Mouse (Mus musculus): ENCODE results near the gene Stk4. TPM values are rescaled to one million over a fixed set of nuclear protein-coding genes. Genes with fewer than 3 reads are reported as not detected.

Stk4 gene
- total RNA-seq, 2 experiments from 2014 or later = 6.1 to 9.8 TPM

DNA sequence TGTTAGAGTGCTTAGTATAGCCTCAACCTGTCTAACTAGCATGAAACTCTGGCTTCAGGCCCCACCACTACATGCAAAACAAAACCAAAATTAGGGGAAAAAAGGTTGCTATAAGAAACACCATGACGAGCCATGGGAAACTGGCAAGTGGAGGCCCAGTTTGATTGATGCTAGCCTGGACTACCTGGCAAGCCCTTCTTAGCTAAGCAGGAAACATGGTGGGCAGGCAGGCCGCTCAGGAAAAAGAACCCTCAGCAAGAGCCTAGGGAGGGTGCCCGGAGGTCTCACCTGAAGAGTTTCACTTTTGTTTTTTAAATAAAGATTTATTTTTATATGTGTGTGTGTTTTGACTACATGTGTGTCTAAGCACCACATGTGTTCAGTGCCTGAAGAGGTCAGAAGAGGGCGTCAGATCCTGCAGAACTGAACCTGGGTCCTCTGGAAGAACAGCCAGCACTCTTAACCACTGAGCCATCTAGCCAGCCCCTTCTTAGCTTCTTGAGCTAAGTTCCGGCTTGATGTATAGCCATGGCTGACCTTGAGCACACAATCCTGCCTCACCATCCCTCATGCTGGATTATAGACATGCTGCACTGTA lies 53.1 kb downstream of the Stk4 start:
- no peak for DNase-seq
- intact Hi-C loops (cut with DNase I) = no loop called here

DNA sequence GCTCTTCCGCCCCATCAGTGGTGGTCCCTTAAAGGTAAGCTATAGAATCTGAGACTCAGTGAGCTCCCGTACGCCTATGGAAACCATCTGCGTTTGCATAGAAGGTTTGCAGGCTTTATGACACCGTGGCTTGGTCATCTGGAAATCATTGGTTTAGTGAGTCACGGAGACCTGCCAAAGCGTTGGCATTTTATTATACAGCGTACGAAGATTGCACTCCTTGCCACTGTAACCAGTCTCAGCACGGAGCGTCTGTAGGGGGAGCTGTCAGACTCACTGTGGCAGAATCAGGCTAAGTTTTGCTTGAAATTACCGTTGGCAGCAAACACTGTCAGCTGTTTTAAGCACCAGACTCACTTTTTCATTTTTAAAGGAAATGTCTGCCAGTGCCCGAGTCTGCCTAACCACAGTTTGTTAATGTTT lies 56.4 kb downstream of the Stk4 start:
- intact Hi-C loops (cut with DNase I) = no loop called here
- peak in 1 of 2 experiments; percentile 48 for DNase-seq

DNA sequence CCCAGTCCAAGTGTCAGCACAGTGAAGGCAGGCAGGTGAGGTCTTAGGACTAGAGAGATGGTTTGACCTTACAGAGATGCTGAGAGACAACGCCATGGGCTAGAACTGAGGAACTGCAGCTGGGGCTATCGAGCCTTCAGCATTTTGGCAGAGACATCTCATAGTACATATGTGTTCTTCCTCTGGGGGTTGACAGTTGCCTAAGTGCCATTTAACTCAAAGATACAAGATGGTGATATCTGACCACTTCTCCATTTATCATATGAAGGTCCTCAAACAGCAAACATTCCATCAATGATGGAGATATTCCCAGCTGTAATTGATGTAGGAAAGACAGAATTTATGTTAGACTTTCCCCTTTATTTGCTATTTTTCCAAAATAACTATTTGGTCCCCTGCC lies 57.2 kb downstream of the Stk4 start:
- no peak for DNase-seq
- intact Hi-C loops (cut with DNase I) = no loop called here

DNA sequence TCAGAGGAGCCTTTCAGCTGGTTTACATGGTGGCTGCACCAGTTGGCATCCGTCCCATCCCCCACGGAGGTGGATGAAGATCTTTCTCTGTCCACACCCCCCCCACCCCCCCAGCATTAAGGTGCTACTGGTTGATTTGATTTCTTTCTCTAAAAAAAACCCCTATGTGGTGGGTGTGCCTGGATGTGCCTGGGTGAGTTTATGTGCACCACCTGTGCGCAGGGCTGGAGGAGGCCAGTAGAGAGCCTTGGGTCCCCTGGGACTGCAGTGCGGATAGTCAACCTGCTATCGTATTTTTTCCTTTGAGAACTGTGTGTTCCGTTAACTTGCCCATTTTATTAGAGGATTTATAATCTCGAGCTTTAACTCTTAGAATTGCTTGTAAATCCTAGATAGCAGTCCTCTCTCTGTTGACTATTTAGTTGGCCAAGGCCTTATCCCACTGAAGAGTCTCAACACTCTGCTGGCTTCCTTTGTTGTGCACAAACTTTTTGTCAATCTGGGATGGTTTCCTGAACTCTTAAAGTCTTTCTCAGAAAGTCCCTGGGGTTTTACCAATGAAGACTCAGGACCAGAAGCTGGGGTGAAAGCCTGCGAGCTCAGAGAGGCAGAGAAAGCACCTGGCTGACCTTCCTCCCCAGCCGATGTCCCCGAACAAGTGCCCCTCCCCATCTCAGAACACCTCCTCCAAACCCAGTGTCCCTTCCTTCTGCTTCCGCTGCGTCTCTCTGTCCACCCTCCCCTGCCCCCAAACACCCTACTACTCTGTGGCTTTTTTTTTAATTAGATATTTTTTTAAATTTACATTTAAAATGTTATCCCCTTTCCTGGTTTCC lies 58.7 kb downstream of the Stk4 start:
- DNase-seq = no peak
- intact Hi-C loops (cut with DNase I) = no loop called here

DNA sequence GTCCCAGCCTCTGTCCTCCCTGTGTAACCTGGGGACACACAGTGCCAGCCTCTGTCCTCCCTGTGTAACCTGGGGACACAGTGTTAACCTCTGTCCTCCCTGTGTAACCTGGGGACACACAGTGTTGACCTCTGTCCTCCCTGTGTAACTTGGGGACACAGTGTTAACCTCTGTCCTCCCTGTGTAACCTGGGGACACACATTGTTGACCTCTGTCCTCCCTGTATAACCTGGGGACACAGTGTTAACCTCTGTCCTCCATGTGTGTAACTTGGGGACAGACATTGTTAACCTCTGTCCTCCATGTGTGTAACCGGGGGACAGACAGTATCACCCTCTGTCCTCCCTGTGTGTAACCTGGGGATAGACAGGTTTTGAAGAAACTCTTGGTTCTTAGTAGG lies 61.5 kb downstream of the Stk4 start:
- DNase-seq = no peak
- intact Hi-C loops (cut with DNase I) = loop anchor here (5.0 kb wide), 1 partner anchor 221 kb away; no protein-coding TSS in a partner anchor

DNA sequence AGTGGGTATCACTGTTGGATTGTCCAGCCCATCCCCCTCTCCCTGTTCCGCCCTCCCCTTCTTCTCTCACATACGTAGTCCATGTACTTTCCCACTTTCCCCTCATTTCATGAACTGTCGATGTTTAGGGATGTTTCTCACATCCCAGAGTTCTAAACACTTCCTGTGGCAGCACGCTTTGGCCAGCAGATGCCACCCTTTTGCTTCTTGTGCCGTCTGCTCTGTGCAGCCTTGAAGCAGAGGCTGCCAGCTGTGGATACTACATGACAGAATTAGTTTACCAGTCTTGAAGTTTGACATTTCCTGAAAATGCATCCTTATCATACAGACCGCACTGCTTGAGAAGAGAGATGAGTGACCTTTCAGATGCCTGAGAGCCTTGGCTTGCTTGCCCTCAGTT lies 64.4 kb downstream of the Stk4 start:
- no peak for DNase-seq
- intact Hi-C loops (cut with DNase I) = loop anchor here (2.0 to 5.0 kb wide), 2 partner anchors 54 to 218 kb away; no protein-coding TSS in a partner anchor

DNA sequence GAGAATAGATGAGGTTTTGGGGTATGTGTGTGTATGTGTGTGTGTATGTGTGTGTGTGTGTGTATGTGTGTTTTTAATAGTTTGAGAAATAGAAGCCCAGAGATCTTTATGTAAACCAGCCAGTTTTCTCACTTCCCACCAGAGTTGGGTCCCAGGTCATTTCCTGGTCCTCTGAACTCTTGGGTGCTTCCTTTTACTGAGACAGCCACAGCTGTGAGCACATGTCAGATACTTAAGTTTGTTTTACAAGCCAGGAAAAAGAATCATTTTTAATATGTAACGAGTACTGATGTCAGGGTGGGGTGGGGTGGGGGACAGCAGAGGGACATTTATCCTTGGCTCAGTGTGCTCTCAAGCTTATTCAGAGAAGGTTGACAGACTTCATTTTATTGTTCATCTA lies 65.2 kb downstream of the Stk4 start:
- intact Hi-C loops (cut with DNase I) = loop anchor here (2.0 kb wide), 1 partner anchor 53 kb away; no protein-coding TSS in a partner anchor
- no peak for DNase-seq

DNA sequence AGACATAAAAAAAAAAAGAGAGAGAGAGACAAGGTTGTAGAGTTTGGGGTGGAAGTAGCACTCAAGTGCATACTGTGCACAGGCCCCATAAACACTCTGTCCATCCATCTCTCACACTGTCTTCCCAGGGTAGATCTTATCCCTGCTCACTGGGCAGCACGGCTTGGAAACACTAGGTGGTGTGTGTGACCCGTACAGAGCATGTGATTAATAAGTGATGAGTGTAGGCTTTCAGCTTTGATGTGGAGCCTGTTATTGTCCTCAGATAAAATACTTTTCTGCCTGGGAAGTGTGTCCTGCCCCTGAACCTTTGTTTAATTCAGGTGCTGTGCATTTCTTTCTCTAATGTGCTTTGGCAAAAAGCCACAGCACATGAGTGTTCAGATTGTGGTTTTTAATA lies 66.3 kb downstream of the Stk4 start:
- intact Hi-C loops (cut with DNase I) = loop anchor here (2.0 kb wide), 1 partner anchor 44 kb away; no protein-coding TSS in a partner anchor

DNA sequence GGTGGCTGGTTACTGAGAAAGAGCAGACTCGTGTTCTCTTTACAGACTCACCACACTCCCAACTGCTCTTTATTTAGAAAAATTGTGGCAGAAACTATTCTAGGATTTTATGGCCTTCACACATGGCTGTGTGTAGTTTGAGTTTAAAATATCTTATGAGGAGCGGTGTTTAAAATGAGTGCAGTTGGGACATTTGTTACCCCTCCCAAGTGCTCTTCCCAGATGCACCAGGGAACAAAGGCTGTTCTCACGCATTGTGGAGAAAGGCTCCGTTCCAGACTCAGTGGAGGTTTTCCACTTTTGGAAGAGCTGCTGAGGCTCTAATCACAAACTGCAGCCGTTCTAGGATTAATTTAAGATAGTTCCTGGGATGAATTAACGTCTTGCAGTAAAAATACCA lies 67.6 kb downstream of the Stk4 start:
- DNase-seq = no peak
- intact Hi-C loops (cut with DNase I) = loop anchor here (2.0 kb wide), 1 partner anchor 43 kb away; no protein-coding TSS in a partner anchor

More for the DNA sequence above, 66.3 kb downstream of the Stk4 start:
- no peak for DNase-seq

DNA sequence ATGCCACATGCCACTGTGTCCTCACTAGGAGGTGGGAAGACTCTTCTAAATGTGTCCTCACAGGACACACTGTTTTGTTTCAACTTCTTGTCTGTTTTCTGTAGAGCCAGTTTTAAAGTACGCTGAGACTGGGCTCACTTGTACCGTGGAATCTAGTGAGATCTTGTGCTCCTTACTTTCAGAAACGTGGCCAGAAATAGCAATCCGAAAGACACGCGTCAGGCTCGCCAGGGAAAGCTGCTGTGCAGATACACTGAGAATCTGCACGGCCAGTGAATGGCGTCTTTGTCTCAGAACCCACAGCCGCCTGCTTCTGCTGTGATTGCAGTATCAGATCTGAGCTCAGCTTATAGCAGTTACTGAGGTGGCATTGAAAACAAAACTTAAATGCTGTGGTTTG lies 71.9 kb downstream of the Stk4 start:
- intact Hi-C loops (cut with DNase I) = no loop called here
- DNase-seq = no peak

DNA sequence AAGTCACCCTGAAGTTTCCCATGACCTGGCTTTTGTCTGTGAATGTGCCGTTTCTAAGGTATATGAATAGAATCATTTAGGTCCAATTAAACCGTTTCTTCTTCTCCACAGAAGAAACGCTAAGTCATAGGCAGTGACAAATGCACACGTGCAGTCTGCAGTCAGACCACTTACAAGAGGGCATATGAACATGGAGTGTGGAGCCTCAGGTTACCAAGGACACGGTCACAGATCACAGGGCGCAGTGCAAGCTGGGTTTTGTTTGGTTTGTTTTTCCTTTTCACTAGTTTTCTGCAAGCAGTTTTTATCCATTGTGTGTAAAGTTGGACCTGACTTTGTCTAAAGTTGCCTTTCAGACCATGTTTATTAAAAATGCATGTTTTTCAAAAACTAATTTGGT lies 73.9 kb downstream of the Stk4 start:
- DNase-seq = no peak
- intact Hi-C loops (cut with DNase I) = no loop called here

DNA sequence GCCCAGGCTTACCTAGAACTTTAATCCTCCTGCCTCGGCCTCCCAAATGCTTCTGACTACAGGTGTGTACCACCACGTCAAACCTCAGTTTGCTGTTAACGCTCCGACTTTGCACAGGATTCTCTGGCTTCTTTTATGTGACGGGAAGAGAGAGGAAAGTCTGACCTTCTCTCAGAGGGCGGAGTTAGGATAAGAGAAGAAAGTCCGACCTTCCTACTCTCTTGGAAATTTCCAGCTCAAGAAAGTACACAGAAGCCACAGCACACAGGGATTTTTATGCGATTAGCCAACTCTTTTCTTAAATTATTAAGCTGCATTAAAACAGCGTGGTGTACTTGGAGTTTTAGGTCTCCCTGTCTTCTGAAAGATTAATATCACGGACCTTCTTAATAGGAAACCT lies 74.4 kb downstream of the Stk4 start:
- no peak for DNase-seq
- intact Hi-C loops (cut with DNase I) = no loop called here

DNA sequence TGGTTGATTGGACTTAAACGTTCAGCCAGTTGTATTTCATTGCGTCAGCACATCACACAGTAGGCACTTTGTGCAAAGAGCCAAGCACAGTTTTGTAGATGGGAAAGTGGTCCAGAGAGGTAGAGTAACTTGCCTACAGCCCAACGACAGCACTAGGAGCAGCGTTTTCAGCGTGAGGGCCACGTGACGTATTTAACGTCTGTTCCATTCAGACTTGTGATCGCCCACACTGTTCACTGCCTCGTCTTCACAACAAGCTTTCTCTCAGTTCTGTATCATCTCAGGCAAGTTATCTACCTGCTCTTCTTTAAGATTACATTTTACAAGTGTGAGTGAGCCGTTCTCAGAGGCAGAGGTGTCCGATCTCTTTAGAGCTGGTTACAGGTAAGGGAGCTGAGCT lies 76.4 kb downstream of the Stk4 start:
- no peak for DNase-seq
- intact Hi-C loops (cut with DNase I) = no loop called here

DNA sequence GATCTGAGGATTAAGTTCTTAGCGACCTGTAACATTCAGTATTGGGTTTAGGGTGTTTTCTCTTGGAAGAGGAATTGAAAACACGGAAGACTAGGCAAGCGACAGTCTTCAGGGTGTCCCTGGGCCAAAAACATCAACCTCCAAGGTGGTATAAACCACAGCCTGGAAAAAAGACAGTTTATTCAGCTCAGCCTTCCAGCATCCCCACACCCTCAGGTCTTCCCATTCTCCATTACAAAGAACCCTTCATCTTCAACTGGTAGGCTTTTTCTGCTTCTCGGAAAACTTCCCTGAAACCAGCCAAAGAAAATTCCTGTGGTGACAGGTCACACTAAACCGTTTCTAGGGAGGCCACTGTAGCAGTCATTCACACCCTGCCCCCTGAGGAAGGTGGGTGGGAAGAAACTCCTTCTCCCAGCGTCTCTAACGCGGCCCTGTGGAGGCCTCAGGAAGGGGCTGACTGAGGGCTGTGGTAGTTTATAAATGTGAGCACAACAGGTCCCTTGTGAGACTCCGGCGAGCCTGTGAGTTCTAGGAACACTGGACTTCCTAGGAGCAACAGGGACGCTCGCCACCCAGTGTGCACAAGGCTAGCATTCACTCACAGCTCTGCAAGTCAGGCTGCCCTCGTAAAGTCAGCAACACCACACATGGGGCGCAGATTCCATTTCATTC lies 80.1 kb downstream of the Stk4 start:
- no peak for DNase-seq
- intact Hi-C loops (cut with DNase I) = no loop called here

DNA sequence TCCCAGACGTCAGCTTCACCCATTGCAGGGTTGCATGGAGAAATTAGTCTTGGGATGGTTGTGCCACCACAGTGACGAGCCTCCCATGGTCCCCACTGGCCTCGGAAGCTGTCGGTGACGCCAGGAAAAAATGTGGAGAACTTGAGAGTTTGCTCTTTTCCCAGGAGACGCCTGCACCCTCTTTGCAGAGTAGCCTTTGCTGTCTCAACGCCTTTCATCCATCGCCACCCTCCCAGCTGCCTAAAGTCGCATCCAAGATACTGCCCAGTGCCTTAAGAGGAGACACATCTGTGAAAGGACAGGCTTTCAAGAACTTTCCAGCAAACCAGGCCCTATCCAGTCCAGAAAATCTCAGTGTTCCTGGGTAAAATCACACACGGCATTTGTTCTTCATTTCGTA lies 82.2 kb downstream of the Stk4 start:
- no peak for DNase-seq
- intact Hi-C loops (cut with DNase I) = no loop called here

DNA sequence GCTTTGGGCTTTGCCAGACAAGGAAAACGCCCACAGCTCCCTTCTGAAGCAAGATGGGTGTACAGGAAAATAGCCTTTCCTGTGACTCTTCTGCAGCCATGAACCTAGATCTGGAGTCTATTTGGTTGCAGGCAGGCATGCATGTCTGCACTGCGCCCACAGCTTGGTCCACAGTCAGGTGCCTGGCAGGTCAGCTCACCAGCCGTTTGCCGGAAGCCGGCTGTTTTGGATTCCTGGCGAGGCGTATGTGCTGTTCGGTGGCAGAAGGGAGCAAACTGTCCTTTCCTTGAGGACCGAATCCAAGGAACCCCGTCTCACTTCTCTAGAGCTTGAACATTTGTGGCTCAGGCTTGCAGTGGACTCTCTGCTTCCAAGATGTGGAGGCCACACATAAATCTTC lies 83.9 kb downstream of the Stk4 start:
- intact Hi-C loops (cut with DNase I) = no loop called here
- no peak for DNase-seq

DNA sequence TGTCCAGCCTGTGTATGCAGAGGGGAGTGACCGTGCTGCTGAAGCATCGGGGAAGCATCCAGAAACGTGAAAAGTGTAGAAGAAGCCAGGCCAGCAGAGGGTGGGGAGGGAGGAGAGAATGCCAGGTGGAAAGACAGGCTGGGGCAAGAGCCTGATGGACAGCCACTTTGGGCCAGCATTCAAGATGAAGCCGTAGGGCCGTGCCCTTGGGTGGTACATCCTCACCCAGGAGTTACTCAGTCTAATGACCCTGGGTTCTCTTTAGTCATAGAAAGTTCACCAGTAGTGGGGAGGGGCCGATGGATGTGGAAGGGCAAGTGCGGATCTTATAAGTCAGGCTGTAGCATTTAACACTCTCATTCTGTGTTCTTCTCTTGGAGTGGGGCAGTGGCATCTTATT lies 86.0 kb downstream of the Stk4 start:
- intact Hi-C loops (cut with DNase I) = no loop called here
- DNase-seq = no peak

DNA sequence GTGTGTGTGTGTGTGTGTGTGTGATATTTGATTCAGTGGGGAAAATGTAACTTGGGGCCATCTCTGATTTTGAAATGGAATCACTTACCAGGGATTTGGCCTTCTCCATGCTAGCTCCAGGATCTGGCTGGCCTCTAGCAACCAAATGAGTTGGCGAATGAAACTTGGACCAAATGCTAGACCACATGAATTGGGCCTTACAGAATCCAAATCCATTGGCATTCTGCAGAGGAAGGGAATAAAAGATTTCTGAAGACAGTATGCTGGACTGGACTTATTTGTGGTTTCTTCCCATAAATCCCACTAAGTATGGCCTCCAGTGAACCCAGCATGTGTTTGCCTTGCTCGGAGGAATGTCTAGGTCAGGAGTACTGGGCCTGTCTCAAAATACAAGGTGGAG lies 88.7 kb downstream of the Stk4 start:
- no peak for DNase-seq
- intact Hi-C loops (cut with DNase I) = no loop called here

DNA sequence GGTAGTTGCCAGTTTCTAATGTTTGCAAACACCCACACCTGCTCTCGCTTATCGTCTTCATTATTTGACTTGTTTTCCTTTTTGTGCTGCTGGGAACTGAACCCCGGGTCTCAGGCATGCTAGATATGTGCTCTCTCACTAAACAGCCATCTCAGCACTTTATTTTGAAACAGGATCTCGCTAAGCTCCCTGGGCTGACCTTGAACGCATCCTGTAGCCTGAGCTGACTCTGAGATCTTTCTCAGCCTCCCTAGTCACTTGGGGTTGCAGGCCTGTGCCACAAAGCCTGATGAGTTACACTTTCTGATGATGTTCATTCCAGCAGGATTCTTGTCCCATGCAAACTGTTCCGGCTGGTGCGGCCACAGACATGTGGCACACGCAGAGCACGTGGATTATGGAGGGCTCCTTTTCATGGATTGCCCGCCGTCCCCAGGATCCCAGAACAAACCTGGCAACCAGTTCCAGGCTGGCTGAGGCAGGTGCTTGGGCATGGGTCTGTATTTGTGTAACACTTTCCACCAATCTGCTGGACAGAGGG lies 91.5 kb downstream of the Stk4 start:
- intact Hi-C loops (cut with DNase I) = no loop called here
- no peak for DNase-seq

DNA sequence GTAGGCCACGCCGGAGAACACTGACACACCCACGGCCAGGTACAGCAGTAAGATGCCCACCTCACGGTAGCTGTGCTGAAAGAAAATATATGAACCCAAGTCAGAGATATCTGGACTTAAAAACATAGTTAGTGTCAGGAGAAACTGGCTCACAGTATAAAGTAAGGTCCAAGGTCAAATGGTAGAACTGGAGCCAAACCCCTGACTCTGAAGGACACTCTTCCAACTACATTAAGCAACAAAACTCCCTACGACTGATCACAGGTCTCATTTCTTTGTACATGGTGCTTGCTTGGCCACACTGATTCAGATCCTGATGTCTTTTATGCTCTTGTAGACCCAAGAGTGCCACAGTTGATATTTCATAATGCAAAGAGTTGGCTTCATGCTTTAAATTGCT lies 94.8 kb downstream of the Stk4 start:
- intact Hi-C loops (cut with DNase I) = no loop called here
- no peak for DNase-seq

All from gastrocnemius, postnatal 36 days (tissue).